Mouse (Mus musculus) cerebellum, postnatal 25 days (tissue): ENCODE measurements around the gene Tex50.
"Not testable (repeated sequence)": the region's sequence is repeated elsewhere in the genome, so short reads cannot be mapped to it uniquely, and the experiment has no call there.

Experiments
- DNase-seq, 2 experiments: peaks; one replicate each; pipeline ENCODE4 v3.0.0; 2021; ENCODE audit warnings: mixed read lengths in 2 of 2

The Tex50 gene

DNA sequence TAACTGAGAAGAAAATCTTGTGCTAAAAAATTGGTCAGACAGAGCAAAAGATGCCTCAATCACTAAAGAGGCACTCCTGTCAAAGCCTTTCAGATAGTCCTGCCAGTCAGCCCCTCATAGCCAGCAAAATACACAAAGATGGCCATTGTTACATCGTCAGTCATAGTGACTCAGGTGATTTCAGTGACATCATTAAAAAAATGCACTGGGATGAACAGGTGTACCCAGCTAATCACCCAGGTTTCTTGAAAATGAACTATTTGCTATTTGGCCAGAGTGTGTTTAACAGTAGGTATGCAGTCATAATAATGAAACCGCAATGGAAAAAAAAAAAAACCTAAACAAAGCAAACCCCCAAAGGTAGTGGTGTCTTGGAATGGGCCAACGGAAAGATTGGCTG, at the start of gene Tex50:
Tex50 (minus strand) TSS at position 101 of the 400 bp plus-strand sequence.
- DNase-seq, result no peak

DNA sequence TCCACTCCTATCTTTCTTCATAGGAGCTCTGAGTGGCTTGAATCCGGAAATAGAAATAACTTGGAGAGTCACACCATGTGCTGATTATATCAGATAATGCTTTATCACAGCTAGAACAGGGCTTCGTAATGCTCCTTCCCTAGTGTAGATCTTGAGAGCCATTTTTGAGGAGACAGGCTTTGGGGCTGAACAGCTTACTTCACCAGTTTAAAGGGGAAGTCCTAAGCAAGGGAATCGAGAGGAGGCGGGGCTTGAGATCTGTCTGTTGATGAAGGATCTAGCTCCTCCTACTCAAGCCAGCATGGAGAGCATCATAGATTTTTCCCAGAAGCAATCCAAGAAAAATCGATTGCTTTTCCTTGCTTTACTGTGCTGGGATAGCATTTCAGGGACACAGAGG, 40.7 kb upstream of the Tex50 start:
- no peak for DNase-seq

DNA sequence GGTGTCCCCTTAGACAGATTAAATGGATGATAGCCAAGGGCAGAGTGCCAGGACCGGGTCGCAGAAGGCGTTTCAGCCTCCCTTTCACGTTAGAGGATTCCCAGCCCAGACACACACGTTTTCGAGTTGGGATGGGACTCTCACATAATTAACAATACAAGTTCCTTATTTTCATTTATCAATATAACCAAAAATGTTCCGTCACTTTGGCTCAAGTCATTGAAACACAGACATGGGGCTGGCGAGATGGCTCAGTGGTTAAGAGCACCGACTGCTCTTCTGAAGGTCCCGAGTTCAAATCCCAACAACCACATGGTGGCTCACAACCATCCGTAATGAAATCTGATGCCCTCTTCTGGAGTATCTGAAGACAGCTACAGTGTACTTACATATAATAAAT, 37.2 kb upstream of the Tex50 start:
- DNase-seq, result not testable (repeated sequence)

DNA sequence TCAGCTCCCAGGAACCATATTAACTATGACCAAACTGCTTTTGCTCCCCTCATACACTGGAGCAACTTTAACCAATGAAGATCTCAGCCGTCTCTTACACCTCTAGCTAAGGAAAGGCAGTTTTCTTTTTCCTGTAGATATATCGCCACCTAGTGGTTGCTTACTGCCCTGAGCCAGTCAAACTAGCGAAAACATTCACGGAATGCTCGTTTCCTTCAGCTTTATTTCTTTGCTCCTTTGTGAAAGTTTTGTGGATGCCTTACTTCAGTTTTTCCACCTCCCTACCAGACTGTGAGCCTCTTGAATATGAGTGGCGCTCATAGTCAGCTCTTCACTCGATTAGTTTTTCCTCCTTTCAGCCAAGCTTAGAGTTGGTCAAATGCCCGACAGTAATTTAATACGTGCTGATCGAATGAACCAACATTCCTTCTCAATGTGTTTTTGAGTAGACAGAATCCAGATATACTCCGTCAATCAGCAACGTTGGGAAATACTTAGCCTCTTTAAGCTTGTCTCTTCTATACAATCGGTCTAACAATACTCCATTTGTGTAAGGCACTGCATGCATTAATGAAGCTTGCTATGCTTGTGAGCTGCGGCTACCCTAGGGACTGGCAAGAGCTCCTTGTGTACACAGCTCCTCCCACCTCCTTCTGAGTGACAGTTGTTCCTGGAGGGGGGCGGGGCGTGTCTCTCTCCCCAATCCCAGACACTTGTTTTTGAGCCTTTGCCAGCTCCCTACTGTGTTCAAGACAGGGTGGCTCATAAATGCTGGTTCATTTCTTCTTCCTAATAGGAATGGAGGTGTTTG, 36.6 kb upstream of the Tex50 start:
- peak; percentile 79 to 86 for DNase-seq

DNA sequence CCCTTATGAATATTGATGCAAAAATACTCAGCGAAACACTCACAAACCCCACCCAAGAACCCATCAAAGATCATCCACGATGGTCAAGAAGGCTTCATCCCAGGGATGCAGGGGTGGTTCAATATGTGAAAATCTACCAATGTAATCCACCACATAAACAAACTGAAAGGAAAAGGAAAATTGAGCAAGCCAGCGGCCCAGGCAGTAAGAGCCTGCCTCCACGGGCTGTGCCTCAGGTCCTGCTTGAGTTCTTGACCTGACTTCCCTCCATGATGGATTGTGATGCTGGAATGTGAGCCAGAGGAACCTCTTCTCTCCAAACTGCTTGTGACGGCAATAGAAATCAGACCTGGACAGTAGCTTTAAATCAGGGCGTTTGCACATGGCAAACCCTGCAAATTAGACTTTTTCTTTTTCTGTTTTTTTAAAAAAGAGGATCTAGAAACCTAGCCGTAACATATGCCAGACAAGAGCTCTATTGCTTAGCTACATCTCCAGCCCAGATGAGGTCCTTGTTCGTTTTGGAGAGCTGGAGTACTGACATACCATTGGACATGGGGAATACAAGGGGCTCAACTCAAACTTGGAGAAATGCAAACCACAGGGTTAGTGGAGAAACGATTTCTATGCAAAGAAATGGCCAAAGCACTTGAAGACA, 31.3 kb upstream of the Tex50 start:
- no peak for DNase-seq

DNA sequence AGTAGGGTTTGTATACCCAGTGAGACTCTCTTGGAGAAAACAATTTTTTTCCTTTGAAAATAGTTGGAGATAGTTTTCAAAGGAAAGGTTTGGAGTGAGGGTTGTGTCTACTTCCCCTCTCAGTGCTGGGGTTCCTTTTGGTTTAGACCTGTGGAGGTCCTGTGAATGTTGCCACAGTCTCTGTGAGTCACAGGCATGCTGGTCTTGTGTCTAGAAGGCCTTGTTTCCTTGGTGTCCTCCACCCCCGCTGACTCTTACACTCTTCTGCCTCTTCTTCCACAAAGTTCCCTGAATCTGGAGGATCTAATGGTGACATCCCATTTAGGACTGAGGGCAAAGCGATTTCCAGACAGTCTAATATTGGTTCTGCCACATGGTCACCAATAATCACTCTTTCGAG, 26.3 kb upstream of the Tex50 start:
- no peak for DNase-seq

DNA sequence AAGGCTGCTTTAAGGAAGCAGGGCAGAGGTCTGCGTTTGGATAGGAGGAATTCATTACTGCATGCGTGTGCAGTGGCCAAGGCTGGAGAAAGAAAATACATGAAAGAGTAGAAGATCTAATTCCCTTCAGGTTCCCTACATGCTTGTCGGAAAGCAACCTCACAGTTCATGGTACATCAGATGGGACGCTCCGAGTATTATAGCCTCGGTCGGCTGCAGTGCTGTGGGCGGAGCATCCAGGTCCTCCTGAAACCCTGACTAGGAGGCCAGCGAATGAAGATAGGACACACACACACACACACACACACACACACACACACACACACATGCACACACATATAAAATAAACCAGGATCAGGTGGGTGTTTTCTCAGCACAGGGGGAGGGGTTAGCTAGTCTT, 24.6 kb upstream of the Tex50 start:
- no peak for DNase-seq

DNA sequence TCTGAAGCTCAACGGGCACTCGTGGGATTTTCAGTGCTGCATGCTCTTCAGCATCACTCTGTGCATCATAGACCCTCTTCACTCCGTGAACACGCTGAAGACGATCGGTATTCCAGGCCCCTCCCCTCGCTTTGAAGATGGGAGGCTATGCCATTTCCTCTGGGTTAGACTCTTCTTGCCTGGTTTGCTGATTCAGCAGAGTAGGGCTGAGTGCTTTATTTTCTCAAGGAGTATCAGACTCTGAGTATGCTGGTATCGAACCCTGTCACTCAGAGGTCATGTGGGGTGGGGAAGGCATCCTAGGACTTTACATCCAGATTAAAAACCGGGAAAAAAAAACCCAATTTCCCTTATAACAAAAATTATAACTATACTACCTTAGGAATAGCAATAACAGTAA, 23.3 kb upstream of the Tex50 start:
- DNase-seq, result no peak

DNA sequence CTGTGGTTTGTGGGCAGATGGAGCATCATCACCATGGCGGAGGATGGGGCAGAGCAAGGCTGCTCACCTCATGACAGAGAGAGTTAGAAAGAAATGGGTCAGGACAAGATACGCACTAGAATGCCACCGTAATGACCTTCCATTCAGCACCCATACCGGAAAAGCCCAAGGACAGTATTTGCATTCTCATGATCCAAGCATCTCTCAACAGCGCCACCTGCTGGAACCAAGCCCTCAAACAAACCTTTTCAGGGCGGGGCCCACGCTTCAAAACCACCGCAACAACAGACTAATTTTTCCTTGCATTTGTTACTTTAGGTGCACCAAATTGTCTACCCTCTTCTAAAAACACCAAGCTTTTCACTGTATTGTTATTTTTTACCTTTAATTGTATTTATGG, 21.6 kb upstream of the Tex50 start:
- DNase-seq, result peak; percentile 50 to 71

DNA sequence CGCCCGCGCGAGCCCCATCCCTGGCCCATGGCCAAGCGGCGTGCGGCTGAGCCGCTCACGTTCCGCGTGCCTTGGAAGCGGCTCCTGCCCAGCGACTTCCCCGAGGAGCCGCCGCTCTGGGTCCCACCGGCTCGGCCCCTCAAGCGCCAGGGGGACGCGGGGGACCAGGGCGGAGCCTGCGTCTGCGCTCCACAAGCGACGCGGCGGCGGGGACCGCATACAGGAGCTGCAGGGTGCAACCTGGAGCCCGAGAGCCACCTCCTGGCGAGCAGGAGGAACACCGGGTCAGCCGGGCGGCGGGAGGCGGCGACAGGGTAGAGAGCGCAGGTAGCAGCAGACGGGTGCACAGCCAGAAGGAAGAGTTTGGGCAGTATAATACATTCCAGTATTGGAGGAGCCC, 11.5 kb upstream of the Tex50 start:
- DNase-seq, result peak; percentile 76 to 82

DNA sequence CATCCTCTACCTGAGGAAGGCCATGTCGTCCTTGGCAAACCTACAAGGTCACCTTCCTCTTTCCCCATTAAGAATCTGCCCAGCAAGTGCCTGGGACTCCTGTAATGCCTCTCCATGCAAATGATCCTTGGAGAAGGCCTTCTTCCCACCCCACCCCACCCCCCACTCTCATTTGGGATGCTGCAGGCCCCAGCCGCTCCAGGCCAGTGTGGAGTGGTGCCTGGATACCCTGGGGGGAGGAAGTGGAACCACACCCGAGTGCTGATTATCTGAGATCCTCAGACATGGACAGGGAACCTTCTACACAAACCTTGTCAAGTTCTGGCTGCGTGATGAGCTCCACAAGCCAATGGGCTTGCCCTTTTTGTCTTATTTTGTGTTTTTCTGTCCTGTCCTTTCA, 1.2 kb upstream of the Tex50 start:
- DNase-seq, result no peak

DNA sequence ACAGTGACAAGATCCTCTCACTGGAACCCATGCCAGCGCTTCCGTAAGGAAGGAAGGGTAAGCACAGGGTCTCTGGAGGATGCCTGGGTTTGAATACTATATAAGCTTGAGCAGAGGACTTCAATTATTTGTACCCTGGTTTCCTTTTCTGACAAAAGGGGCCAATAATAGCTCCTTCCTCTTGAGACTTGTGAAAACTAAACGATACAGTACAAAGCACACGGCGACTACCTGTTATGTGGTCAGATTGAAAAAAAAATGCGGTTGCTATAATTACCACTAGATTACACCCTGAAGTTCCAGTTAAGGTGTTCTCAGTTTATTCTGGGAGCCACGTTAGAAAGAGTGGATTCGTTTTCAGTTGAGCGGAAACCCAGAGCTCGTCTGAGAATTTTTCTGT, 2.6 kb downstream of the Tex50 start:
- DNase-seq, result no peak

DNA sequence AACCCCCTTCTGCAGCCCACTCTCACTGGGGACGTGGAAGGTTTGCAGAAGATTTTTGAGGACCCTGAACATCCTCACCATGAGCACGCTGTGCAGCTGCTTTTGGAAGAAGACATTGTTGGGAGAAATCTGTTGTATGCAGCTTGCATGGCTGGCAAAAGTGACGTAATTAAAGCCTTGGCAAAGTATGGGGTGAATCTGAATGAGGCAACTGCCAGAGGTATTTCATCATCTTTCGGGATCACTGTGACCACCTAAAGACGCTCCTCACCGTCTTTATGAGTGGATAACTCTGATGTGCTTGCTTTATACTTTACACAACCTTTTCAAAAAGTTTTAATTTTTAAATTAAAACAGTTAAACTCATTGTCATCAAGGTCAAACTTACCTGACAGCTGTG, 8.0 kb downstream of the Tex50 start:
- DNase-seq, result no peak

DNA sequence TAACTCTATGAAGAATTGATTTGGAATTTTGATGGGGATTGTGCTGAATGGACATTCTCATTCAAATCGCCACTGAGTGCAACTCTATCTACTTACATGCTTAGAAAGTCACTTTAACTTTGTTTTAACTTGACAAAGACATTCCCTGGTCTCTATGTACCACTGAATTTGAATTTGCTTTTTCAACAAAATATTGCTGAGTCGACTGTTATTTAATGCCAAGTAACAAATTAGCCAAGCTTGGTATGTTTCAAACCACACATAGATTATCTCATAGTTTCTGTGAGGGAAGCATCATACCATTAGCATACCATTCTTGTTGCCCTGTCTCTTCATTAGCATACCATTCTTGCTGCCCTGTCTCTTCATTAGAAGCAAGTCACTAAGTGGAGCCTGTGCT, 11.2 kb downstream of the Tex50 start:
- DNase-seq, result no peak

DNA sequence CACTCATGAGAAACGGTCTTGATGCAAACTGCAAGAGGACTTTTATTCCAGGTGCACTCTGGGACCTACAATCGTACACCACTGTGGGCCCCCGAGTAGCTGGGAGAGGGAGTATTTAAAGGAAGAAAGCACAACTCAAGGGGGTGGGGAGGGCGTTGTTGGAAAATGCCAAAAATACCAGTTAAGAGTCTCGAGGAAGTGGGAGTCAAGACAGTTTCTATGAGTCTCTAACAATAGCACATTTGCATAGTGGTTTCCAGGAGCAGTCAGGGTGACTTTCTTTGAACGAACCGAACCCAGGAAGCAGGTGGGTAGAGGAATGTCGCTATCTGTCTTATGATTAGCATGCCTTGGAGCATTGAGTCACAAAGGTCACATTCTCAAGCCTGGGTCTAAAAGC, 13.5 kb downstream of the Tex50 start:
- DNase-seq, result not testable (repeated sequence)

DNA sequence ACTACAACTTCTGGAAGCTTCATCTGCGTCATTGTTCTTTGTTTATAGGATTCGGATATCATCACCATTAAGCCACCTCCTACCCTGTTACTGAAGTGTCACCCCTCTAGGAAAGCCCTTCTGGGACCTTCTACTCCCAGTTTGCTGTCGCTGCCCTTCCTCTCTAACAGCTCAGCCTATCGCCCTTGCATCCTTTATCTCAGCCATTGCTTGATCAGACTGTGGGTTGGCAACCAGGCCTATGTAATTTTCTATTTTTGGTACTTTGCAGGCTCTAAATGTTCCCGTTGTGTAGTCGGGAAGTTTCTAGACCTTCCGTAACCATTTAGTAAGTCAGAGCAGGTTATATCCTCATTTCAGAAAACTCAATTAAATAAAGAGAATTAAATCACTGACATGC, 15.9 kb downstream of the Tex50 start:
- no peak for DNase-seq

DNA sequence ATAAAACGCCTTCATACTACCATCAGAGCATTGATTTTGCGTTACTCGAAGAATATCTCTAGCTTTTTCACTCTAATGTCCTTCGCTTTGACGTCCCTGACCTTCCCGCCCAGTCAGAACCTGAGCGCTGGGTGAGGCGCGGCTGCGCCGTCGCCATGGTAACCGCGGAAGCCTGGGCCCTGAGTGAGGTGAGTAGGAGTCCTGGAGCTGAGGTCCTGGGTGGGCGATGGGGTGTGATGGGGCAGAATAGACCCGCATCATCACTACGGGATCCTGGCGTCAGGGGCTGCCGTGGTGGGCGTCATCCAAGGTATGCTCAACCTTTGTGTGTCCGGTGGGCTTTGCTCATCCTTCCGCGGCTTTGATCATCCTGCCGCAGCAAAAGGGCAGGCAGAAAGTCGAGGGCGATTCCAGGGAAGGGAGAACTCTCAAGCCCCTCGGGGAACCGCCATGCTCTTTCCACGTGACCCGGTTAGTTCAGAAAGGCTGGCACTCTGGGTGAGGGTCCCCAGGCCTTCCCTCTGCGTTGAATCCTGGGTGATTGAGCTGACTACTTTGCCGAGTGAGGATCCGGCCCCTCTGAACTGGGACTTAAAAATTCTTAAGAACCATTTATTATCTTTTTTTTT, 16.5 kb downstream of the Tex50 start, which contains the start of gene Ankrd45:
Ankrd45 (plus strand) TSS at position 161 of the 629 bp plus-strand sequence.
- peak; percentile 61 to 73 for DNase-seq

DNA sequence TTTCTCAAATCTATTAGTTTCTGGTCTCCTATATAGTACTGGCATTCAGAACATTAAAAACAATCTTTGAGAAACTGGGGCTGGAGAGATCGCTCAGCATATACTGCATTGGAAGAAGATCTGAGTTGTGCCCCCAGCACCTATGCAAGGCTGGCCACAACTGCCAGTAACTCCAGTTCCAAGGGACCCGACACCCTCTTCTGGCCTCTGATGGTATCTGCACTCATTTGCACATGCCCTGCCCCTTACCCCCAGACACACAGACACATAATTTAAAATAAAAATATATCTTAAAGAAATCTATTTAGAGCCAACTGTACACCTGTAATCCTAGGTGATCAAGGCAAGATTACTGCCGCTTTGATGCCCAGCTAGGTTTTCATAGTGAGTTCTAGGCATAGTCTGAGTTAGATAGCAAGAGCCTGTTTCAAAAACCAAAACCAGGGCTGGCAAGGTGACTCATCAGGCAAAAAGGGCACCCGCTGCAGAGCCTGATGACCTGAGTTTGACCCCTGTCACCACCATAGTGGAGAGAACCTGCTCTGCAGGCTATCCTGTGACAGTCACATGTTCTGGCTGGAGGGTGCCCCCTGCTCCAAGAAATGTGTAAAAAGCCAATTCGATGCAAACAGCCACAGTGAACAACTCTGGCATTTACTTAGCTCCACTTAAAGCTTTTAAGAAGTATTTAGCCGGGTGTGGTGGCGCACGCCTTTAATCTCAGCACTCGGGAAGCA, 18.9 kb downstream of the Tex50 start:
- no peak for DNase-seq

DNA sequence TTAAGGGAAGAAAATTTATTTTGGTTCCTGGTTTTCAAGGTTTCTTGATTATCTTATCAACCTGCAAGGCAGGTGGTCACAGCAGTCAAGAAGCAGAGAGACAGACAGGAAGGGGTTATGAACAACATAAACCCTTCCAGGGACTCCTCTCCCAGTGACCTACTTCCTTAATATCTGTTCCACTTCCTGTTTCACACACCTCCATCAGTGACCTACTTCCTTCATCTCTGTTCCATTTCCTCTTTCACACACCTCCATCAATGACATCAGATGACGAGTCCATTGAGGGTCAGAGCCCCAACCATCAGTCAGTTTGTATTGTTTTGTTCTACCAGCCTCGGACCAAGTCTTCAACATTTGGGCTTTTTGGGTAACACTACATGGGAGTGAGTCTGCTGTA, 19.6 kb downstream of the Tex50 start:
- no peak for DNase-seq

DNA sequence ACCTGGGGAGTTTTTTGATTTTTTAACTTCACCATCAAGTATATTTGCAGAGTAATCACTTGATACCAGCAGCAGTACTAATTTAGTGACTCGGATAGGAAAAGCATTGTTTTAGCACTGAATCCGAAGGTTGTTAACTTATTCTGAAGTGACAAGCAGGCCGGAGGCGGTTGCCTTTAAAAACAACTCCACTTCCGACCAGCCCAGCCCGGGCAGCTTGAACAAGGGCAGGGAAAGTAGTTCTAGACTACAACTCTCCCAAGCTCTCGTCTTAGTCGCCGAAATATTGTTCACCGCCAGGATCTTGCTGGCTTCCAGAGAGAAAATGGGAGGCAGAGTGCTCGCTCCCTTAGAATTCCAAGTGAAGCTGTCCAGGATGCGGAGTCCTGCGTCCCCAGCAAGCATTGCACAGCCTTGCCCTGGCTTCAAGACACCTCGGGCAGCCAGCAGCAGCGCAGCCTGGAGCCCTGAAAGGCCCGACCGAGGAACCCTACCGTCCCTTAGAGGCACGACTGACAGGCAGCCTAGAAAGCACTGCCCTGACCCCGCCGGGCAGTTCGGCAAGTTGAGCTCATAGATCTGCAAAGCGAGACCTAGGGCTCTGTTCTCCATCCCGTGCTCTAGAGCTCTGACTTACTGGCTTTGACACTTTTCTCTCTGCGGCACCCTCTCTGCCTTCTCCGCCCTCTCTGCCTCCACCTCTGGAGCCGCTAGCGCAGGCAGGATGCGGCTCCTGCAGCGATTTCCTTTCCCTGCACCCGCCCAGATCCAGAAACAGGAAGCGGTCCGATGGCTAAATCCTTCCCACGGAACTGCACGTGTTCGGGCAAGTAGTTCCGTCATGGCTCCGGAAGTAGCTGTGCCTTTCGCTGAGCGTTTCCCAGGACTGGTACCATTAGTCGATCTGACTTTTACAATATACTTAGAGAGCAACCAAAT, 28.1 kb downstream of the Tex50 start, which contains the start of gene Klhl20:
Klhl20 (minus strand) TSS at position 786 of the 939 bp plus-strand sequence.
- peak; percentile 95 for DNase-seq

DNA sequence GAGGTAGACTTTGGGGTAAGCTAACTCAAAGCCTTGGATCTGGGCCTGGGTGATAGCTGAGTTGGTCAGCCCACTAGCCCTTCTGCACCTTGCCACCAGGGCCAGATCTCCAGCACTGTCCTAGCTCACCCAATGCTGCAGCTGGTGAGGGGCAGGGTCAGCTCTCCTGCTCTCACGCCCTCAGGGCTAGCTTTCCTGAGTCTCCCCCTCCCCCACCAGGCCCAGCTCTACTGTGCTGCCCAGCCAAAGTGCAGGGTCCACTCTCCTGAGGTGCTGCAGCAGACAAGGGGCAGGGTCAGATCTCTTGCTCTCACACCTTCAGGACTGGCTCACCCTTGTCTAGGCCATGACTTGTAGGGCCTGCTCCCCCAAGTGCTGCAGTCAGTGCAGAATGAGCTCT, 32.7 kb downstream of the Tex50 start:
- peak in 1 of 2 experiments; percentile 8 for DNase-seq
